Mouse (Mus musculus) kidney, adult 8-10 months (tissue): ENCODE measurements at regions not wholly inside any gene's neighbourhood (a gene's known extent, or its start where the extent isn't known, plus 50 kb on each side); places are given as distances from the start of the nearest gene placed in this dataset.

Experiments
- DNase-seq, 2 experiments: peaks; one replicate each; pipeline ENCODE4 v3.0.0; 2022

- DNase-seq, result no peak
Observed at GRCm38 (mm10) chr11:117538732-117539131, 54.6 kb downstream of the Gm11733 start.

- no peak for DNase-seq
Observed at GRCm38 (mm10) chr11:117540609-117541008, 56.4 kb downstream of the Gm11733 start.

GRCm38 (mm10) chr11:117541205-117541884 lies 57.2 kb downstream of the Gm11733 start:
- DNase-seq, result peak; percentile 54 to 75

GRCm38 (mm10) chr11:117543191-117543590 lies 59.0 kb downstream of the Gm11733 start:
- DNase-seq, result no peak

- no peak for DNase-seq
Observed at GRCm38 (mm10) chr11:117544507-117544906, 60.3 kb downstream of the Gm11733 start.

GRCm38 (mm10) chr11:117544926-117545325 lies 60.8 kb downstream of the Gm11733 start:
- no peak for DNase-seq

- DNase-seq, result no peak
Observed at GRCm38 (mm10) chr11:117551926-117552325, 67.8 kb downstream of the Gm11733 start.

- DNase-seq, result no peak
Observed at GRCm38 (mm10) chr11:117552430-117552969, 68.3 kb downstream of the Gm11733 start.

GRCm38 (mm10) chr11:117554111-117554510 lies 69.9 kb downstream of the Gm11733 start:
- peak; percentile 37 for DNase-seq

GRCm38 (mm10) chr11:117557474-117558381 lies 73.6 kb downstream of the Gm11733 start:
- DNase-seq, result peak; percentile 47 to 56

- no peak for DNase-seq
Observed at GRCm38 (mm10) chr11:117559839-117560238, 75.7 kb downstream of the Gm11733 start.

- no peak for DNase-seq
Observed at GRCm38 (mm10) chr11:117567961-117568605, 83.9 kb downstream of the Gm11733 start.

GRCm38 (mm10) chr11:117568606-117568991 lies 84.4 kb downstream of the Gm11733 start:
- no peak for DNase-seq

- DNase-seq, result no peak
Observed at GRCm38 (mm10) chr11:117569566-117570101, 84.5 kb upstream of the Tnrc6c start.

- DNase-seq, result no peak
Observed at GRCm38 (mm10) chr11:117571858-117572257, 82.2 kb upstream of the Tnrc6c start.

- no peak for DNase-seq
Observed at GRCm38 (mm10) chr11:117574721-117575120, 79.4 kb upstream of the Tnrc6c start.

GRCm38 (mm10) chr11:117579121-117579520 lies 75.0 kb upstream of the Tnrc6c start:
- no peak for DNase-seq

GRCm38 (mm10) chr11:117579720-117580119 lies 74.4 kb upstream of the Tnrc6c start:
- DNase-seq, result no peak

GRCm38 (mm10) chr11:117583478-117583877 lies 70.6 kb upstream of the Tnrc6c start:
- DNase-seq, result no peak

- no peak for DNase-seq
Observed at GRCm38 (mm10) chr11:117585556-117585955, 68.5 kb upstream of the Tnrc6c start.

- DNase-seq, result no peak
Observed at GRCm38 (mm10) chr11:117586063-117586462, 68.0 kb upstream of the Tnrc6c start.

GRCm38 (mm10) chr11:117586857-117587425 lies 67.1 kb upstream of the Tnrc6c start:
- no peak for DNase-seq

- no peak for DNase-seq
Observed at GRCm38 (mm10) chr11:117589006-117589405, 65.1 kb upstream of the Tnrc6c start.
